Mouse (Mus musculus) adrenal gland, postnatal 14 days (tissue): Measurements from ENCODE around the gene Tapbp. TPM values are rescaled to one million over a fixed set of nuclear protein-coding genes. Genes with fewer than 3 reads are reported as not detected.
"Not testable (repeated sequence)": the region's sequence is repeated elsewhere in the genome, so short reads cannot be mapped to it uniquely, and the experiment has no call there.

Experiments
- DNase-seq: peaks from one replicate; pipeline ENCODE4 v3.0.0; 2021; ENCODE audit warnings: mixed read lengths
- total RNA-seq: library from RNA; stranded (reverse); gene quantifications from 2 replicates; pipeline ENCODE4 v1.2.3, GENCODE M21; 2021

Tapbp gene
- total RNA-seq, 1 experiment from 2014 or later = 132 TPM

GRCm38 (mm10) chr17:33903911-33904651 is 11.6 kb upstream of the Tapbp start:
- not testable (repeated sequence) for DNase-seq

GRCm38 (mm10) chr17:33904835-33905234 is 10.9 kb upstream of the Tapbp start, which contains the start of gene Platr17:
Platr17 (plus strand) TSS chr17:33905135.
- not testable (repeated sequence) for DNase-seq

GRCm38 (mm10) chr17:33908331-33909076 is 7.2 kb upstream of the Tapbp start:
- DNase-seq = peak; percentile 55

GRCm38 (mm10) chr17:33909077-33909868 is 6.4 kb upstream of the Tapbp start, which contains the start of gene Daxx:
Daxx (plus strand) TSS chr17:33909414.
- DNase-seq = peak; percentile 100

GRCm38 (mm10) chr17:33909869-33910250 is 5.8 kb upstream of the Tapbp start:
- DNase-seq = peak; percentile 77

- DNase-seq = no peak
Measured at GRCm38 (mm10) chr17:33910346-33911051, 5.2 kb upstream of the Tapbp start.

GRCm38 (mm10) chr17:33911052-33911812 is 4.5 kb upstream of the Tapbp start:
- no peak for DNase-seq

GRCm38 (mm10) chr17:33911813-33912414 is 3.8 kb upstream of the Tapbp start:
- no peak for DNase-seq

- DNase-seq = no peak
Measured at GRCm38 (mm10) chr17:33913264-33913663, 2.4 kb upstream of the Tapbp start.

- DNase-seq = no peak
Measured at GRCm38 (mm10) chr17:33913905-33914304, 1.8 kb upstream of the Tapbp start.

- no peak for DNase-seq
Measured at GRCm38 (mm10) chr17:33914969-33915391, 719 bp upstream of the Tapbp start.

- DNase-seq = no peak
Measured at GRCm38 (mm10) chr17:33916294-33916693, 595 bp downstream of the Tapbp start.

- peak; percentile 53 for DNase-seq
Measured at GRCm38 (mm10) chr17:33916847-33917655, 1.4 kb downstream of the Tapbp start.

GRCm38 (mm10) chr17:33917656-33918292 is 2.1 kb downstream of the Tapbp start:
- no peak for DNase-seq

GRCm38 (mm10) chr17:33918293-33919203 is 2.8 kb downstream of the Tapbp start:
- DNase-seq = peak; percentile 40

- peak; percentile 93 for DNase-seq
Measured at GRCm38 (mm10) chr17:33919351-33920281, 3.9 kb downstream of the Tapbp start.
